Mouse (Mus musculus) liver (tissue): Measurements from ENCODE around the gene Gm128.

Experiments used
- DNase-seq: peaks from one replicate; pipeline ENCODE4 v3.0.0-alpha.2; 2020; ENCODE audit warnings: mixed read lengths

Gene Gm128

GRCm38 (mm10) chr3:95266052-95266451 is 24.7 kb upstream of the Gm128 start:
- no peak for DNase-seq

- no peak for DNase-seq
These were observed 23.3 kb upstream of the Gm128 start for GRCm38 (mm10) chr3:95264724-95265123.

DNA sequence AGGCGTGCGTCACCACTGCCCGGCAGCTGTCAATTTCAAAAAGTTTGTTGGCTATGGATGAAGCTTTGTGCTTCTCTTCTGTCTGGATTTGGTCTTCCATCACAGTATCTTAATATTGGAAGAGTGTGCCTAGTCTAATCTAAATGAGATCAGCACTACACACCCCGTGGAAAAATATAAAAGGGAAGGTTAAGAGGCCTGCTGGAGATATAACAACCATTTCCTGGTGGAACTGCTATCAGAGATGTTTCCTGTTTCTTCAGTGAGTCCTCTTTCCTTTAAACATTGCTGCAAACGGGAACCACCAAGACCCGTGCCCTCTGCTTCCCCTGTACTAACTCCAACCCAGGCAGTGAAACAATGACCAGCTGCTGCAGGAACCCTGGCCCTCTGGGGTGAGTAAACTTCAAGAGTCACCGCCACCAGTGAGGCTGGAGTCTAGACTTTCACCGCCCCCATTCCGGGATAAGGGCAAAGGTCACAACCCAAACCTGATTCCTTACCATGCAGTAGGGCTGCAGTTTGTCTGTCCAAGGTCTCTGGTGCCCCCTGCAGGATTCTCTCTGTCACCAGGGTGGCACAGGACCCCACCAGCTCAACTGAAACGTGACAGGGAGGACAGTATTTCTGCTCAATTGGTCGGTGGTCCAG is 21.8 kb upstream of the Gm128 start:
- DNase-seq = peak; percentile 84

GRCm38 (mm10) chr3:95261975-95262374 is 20.6 kb upstream of the Gm128 start:
- no peak for DNase-seq

GRCm38 (mm10) chr3:95256931-95257330 is 15.5 kb upstream of the Gm128 start:
- DNase-seq = no peak

DNA sequence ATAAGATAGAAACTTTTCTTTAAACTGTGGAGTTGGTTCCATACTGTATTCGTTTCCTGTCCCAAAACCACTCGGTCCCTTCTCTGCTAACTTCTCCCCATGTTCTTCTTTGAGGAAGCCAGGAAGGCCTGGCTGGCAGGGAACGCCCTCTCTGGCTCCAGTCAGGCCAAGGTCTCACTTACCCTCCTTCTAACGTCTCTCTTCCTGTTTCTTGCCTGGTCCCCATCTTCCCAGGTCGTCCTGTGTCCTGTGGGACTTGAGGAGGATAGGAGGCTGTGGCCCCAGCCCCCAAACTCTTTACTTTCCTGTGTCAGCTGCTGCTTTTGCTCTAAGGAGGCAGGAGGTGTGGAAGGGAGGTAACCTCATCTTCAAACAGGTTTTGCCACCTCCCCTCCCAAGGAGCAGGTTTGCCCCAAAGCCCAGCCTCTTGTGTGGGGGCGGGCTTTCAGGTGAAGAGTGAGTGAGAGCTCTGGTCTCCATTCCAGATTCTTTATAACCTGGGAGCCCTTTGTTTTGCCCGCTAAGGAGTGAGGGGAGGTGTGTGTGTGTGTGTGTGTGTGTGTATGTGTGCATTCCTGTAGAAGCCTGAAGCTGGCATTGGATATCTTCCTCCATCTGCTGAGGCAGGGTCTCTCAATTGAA is 9.5 kb upstream of the Gm128 start, which contains the start of gene Bnipl:
Bnipl (minus strand) TSS at position 411 of the 642 bp plus-strand sequence.
- DNase-seq = no peak

- DNase-seq = no peak
These were observed 9.0 kb upstream of the Gm128 start for GRCm38 (mm10) chr3:95250361-95250760.

DNA sequence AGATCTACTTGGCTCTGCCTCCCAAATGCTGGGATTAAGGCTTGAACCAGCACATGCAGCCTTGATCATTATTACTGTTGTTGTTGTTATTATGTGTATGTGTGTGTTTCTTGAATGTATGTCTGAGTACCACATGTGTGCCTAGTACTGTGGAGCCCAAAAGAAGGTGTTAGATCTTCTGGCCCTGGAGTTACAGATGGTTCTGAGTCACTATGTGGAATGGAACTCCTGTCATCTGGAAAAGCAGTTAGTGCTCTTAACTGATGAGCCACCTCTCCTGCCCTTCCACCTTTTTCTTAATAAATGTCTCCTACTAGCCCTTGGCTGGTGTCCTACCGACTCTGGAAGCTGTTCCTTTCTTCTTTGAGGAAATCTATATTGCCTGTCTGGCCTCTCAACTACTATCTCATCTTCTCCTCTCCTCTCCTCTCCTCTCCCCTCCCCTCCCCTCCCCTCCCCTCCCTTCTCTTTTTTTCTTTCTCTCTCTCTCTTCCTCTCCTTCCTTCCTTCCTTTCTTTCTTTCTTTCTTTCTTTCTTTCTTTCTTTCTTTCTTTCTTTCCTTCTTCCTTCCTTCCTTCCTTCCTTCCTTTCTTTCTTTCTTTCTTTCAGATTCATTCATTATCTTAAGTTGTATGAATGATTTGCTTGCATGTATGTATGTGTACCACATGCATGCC is 6.4 kb upstream of the Gm128 start:
- no peak for DNase-seq

DNA sequence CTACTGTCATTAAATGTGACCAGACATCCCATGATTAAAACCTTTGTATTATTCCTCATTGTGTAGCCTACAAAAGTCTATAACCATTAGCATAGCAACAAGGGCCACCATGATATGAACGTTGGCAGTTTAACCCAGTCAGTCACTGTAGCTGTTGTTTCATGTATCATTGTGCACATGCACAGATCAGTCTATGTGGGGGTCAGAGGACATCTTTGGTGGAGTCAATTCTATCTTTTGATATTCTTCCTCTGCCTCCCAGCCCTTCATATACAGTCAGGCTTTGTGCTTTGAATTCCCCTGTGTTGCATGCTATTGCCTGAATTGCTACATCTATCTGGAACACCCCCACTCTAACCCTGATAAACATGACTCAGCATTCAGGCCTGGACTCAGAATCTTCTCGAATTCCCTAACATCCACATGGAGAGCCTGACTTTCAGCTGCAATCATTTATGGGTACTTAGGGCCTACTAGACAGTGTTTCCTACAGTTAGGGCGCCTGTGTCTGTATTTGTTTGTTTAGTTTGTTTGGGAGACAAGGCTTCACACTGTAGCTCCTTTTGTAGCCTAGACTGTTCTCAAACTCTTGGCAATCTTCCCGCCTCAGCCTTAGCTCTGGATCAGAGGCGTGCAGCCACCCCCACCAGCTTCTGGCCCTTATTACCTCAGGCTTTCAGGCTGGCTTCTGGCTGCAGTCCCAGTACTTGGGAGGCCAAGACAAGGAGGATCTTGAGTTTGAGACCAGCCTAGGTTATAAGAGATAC is 5.2 kb upstream of the Gm128 start:
- DNase-seq = no peak

GRCm38 (mm10) chr3:95243086-95243485 is 1.7 kb upstream of the Gm128 start:
- no peak for DNase-seq

DNA sequence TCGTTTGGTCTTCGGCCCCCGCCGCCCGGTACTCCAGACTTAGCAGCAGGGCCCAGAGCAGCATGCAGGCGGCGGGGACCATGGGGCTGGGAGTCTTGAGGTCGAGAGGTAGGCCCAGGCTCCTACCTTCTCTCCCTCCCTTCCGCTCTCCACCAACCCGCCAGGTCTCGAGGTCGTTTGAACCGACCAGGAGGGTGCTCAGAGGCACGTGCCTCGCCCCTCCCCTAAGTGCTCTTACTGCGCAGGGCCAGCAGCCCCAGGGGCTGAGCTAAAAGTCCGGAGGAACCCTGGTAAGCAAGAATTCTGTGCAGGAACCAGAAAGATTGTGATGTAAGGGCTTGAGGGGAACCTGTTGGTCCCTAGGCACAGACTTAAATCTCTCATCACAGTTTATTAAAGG is 498 bp downstream of the Gm128 start:
- DNase-seq = no peak

DNA sequence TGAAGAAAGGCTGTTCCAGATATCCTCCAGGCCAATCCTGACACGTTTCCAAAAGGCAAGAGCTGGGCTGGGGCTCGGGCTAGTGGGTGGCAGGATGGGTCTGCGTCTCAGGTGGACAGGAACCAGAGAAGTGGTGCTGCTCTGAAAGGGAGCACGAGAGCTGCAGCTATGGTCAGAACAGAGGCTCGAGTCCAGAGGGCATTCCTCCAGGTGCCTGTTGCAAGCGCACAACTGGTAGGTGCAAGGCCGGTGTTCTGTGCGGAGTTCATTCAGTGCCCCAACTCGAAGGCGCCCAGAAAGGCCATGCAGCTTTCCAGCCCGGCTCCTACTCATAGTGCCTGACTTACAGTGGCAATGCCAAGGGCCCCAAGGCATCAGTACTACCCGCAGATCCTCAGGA is 1.4 kb downstream of the Gm128 start:
- no peak for DNase-seq

- no peak for DNase-seq
These were observed 2.4 kb downstream of the Gm128 start for GRCm38 (mm10) chr3:95239022-95239421.

DNA sequence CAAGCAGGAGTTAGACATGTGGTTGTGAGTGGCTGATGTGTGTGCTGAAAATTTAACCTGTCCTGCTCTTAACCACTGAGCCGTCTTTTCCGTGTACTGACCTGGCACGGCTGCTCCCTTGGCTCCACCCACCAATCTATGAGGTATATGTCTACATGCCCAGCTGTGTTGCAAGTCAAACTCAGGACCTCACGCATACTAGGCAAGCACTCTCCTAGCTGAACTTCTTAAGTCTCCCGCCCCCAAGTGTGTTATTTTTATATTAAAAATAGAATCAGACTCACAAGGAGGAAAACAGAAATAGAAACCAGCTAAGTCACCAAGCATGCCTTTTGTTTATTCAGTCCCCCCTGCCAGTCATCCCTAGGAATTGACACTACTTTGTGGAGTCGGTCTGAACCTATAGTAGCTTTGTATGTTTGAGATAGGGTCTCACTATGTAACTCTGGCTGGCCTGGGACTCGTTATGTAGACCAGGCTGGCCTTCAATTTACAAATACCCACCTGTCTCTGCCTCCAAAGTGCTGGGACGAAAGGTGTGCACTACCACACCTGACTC is 3.8 kb downstream of the Gm128 start:
- DNase-seq = no peak

- DNase-seq = no peak
These were observed 5.8 kb downstream of the Gm128 start for GRCm38 (mm10) chr3:95235386-95236301.

DNA sequence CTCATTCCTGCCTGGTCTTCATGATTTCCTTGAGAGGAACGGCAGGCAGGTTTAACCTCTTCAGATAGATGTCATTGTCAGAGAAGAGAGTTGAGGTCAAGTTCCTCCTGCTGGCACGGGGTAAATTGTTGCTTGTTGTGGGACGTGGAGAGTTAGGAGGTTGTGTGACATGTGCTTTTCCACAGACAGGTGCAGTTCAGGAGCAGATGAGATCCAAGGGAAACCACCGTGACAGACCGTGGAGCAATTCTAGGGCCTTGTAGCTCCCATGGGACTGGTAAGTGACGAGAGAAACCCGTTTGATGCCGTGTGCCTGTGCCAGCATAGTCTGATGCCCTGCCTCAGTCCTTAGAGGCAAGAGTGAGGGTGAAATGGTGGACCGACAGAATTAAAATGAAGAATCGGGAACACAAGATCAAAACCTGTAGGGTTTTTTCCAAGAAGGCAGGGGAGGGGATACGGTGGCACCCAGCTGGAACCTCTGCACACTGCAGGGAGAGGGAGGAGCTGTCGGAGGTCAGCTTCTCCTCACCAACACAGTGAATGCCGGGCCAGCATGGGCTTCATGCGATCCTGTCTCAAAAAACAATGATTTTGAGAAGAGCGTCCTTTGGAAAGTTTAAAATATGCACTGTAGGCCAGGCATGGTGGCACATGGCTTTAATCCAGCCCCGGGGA is 8.0 kb downstream of the Gm128 start:
- no peak for DNase-seq

- no peak for DNase-seq
These were observed 8.6 kb downstream of the Gm128 start for GRCm38 (mm10) chr3:95232771-95233170.

GRCm38 (mm10) chr3:95231298-95232221 is 9.8 kb downstream of the Gm128 start, which contains the start of gene Mllt11:
Gene Mllt11, minus strand, starts transcription at chr3:95232171.
- peak; percentile 44 for DNase-seq

DNA sequence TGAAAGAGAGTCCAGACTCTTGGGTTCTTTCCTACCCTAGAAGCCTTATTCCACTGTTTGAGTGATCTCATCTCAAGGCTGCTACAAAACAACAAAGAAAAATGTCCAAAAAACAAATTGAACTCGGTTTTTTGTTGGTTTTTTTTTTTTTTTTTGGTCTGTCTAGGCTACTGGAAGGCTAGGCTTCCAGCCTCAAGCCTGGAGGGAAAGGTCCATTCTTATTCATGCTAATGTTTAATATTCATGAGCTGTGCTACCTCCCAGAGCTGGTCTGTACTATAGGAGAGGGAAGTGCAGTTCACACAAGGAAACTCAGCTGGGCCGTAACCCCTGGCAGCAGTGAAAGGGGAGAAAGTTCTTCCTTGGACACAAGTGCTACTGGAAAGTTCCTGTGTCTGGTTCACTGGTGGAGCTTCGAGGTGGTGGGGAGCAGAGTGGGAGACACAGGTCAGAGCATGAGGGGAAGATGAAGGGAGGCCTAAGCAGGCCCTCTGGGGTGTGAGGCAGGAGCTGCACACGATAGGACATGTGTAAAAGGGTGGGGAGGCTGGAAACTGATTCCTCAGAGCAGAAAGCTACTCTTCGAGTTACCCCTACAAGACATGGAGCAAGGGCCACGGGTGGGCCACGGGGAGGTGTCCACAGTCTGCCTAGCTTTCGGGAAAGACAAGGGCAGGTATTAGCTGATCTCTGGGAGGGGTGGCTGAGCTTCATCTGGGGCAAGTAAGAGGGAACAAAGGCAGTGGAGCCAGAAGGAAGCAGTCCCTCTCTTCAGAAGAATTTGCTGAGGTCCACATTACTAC is 10.7 kb downstream of the Gm128 start:
- peak; percentile 64 for DNase-seq
